Mouse (Mus musculus) cerebellum, adult 18-20 months (tissue): Measurements from ENCODE around the gene Esp31.

Source experiments
- DNase-seq, 2 experiments: peaks; one replicate each; pipeline ENCODE4 v3.0.0; 2021

Esp31 gene

DNA sequence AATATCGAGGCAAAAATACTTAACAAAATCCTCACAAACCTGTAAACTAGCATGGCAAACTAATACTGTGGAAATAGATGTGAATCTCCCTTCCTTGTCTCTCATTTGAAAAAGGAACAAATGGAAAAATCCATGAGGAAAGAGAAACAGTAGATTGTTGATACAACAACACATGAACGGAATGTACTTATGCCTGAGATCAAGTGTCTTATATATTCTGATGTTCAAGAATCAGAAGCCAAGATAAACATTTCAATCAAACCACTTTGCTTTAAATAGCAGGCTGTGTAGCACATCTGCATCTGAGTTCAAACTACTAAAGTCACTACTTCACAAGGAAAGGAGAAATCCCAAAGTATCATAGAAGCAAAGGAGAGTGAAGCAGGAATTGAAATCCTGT, at the start of gene Esp31:
Esp31 (plus strand) TSS at position 301 of the 400 bp plus-strand sequence.
- DNase-seq = no peak
